In genomic region chr17:46013549-46013948, GRCm38 (mm10) we compare ENCODE assay signal across 31 mouse cellular contexts. TPM values are rescaled to one million over a fixed set of nuclear protein-coding genes. Genes with fewer than 3 reads are reported as not detected.
A peak's percentile ranks its signal among the peaks of the same experiment; 100 is the strongest.
DNase-seq lines count a peak whose midpoint lies in the region; ATAC-seq and TF ChIP-seq lines count a peak whose summit lies in the region.
"Had no signal": no experiment of that assay in that cellular context is flagged by ENCODE, and none has a peak within 500 bp of the region (broad histone marks: within the 10 kb centered on the region; RNA-seq: fewer than 3 reads in every experiment).

No protein-coding gene starts in this region.

- peak overlapping the region; percentile 87 for H3K27ac ChIP-seq in bone marrow, adult 2 months (ENCODE audit: control insufficient read depth, insufficient read depth, low read depth, low read length, poor library complexity)
- H3K27ac ChIP-seq in forebrain, embryonic 11.5 days (ENCODE audit: low read depth, low read length), result no peak overlapping the region
- H3K27ac ChIP-seq in thymus, adult 2 months (ENCODE audit: control insufficient read depth, insufficient read depth, low read length), result no peak overlapping the region
- H3K27ac ChIP-seq: embryonic facial prominence, embryonic 10.5 days; embryonic facial prominence, embryonic 15.5 days; forebrain, embryonic 13.5 days; heart, adult 2 months; heart, embryonic 13.5 days; hindbrain, embryonic 12.5 days; hindbrain, postnatal 0 days; intestine, embryonic 15.5 days had no signal

- H3K27me3 ChIP-seq in forebrain, embryonic 11.5 days (ENCODE audit: control insufficient read depth, insufficient read depth, low read length), result no peaks in the 10 kb centered on the region
- no peaks in the 10 kb centered on the region for H3K27me3 ChIP-seq in thymus, adult 2 months (ENCODE audit: control insufficient read depth, insufficient read depth, low read length)
- H3K27me3 ChIP-seq: embryonic facial prominence, embryonic 15.5 days; forebrain, embryonic 13.5 days; heart, embryonic 13.5 days; hindbrain, embryonic 12.5 days; intestine, embryonic 15.5 days had no signal

- peak; percentile 72 for DNase-seq in adrenal gland, postnatal 10 days
- DNase-seq in adrenal gland, adult 18-20 months (ENCODE audit: low spot score in 2 of 2), result no peak
- DNase-seq in 416B (ENCODE audit: low read depth), result peak; percentile 65
- DNase-seq in forebrain, embryonic 11.5 days (ENCODE audit: low spot score), result no peak
- DNase-seq in cerebellum, postnatal 10 days, result no peak
- no peak for DNase-seq in thymus, adult 2 months
- DNase-seq: cerebellum, adult 11-12 months; cerebellum, adult 9-11 months; gastrocnemius, postnatal 25 days; heart, adult 2 months; heart, postnatal 14 days; kidney, adult 2 months; kidney, postnatal 36 days; liver; lung, adult 18-20 months; lung, postnatal 4 days; midbrain, embryonic 14.5 days; right cerebral cortex, adult 18-20 months; spleen, adult 18-20 months; thymus, postnatal 4 days had no signal

- ATAC-seq in megakaryocyte, adult 5-6 weeks (ENCODE audit: poor library complexity, severe bottlenecking), result peak; percentile 92
- ATAC-seq in forebrain, embryonic 11.5 days (replicated peaks; ENCODE audit: low FRiP score), result no peak
- ATAC-seq: CD4-positive, CD25-positive, alpha-beta regulatory T cell, adult 4 months; forebrain, embryonic 13.5 days; hindbrain, postnatal 0 days; intestine, embryonic 15.5 days; lung, postnatal 0 days had no signal

- TF ChIP-seq POLR2A in bone marrow, adult 2 months (IDR thresholded peaks at IDR 0.05; ENCODE audit: borderline replicate concordance, control insufficient read depth, low read depth, low read length), result no peak
- no peak for TF ChIP-seq POLR2A in thymus, adult 2 months (IDR thresholded peaks at IDR 0.05; ENCODE audit: control insufficient read depth, extremely low read depth, insufficient read depth, low read length, poor library complexity)

- no peak overlapping the region for H3K9ac ChIP-seq in forebrain, embryonic 11.5 days (ENCODE audit: low read length)
- H3K9ac ChIP-seq: embryonic facial prominence, embryonic 15.5 days; forebrain, embryonic 13.5 days; heart, embryonic 13.5 days; hindbrain, embryonic 12.5 days; intestine, embryonic 15.5 days had no signal

- no peak overlapping the region for H3K4me2 ChIP-seq in forebrain, embryonic 11.5 days (ENCODE audit: low read depth, low read length, severe bottlenecking)
- H3K4me2 ChIP-seq: embryonic facial prominence, embryonic 15.5 days; forebrain, embryonic 13.5 days; heart, embryonic 13.5 days; hindbrain, embryonic 12.5 days; intestine, embryonic 15.5 days had no signal

- no peaks in the 10 kb centered on the region for H3K9me3 ChIP-seq in forebrain, embryonic 11.5 days (ENCODE audit: control insufficient read depth, low read length)
- H3K9me3 ChIP-seq: embryonic facial prominence, embryonic 10.5 days; embryonic facial prominence, embryonic 15.5 days; forebrain, embryonic 13.5 days; heart, embryonic 13.5 days; hindbrain, embryonic 12.5 days; intestine, embryonic 15.5 days had no signal

- 38% methylated on average over 15 of the region's 15 CpGs for WGBS in bone marrow, adult 2 months
- WGBS in forebrain, embryonic 11.5 days, result 91% methylated on average over 15 of the region's 15 CpGs
- WGBS in thymus, adult 2 months, result 88% methylated on average over 15 of the region's 15 CpGs

- TF ChIP-seq CTCF in bone marrow, adult 2 months (IDR thresholded peaks at IDR 0.05; ENCODE audit: control insufficient read depth, insufficient read depth, low read length), result no peak
- TF ChIP-seq CTCF in thymus, adult 2 months (IDR thresholded peaks at IDR 0.05; ENCODE audit: borderline replicate concordance, control insufficient read depth, extremely low read depth, insufficient read depth, low read length, poor library complexity), result no peak

- peaks cover 9% of the 10 kb centered on the region for H3K4me1 ChIP-seq in bone marrow, adult 2 months (ENCODE audit: control insufficient read depth, insufficient read depth, low read length)
- H3K4me1 ChIP-seq in forebrain, embryonic 11.5 days (replicated peaks; ENCODE audit: control insufficient read depth, insufficient read depth, low read length), result no peaks in the 10 kb centered on the region
- peaks cover 4% of the 10 kb centered on the region; the same call in 1 of the 2 replicates for H3K4me1 ChIP-seq in thymus, adult 2 months (replicated peaks; ENCODE audit: control insufficient read depth, insufficient read depth, low read length)
- H3K4me1 ChIP-seq: embryonic facial prominence, embryonic 10.5 days; embryonic facial prominence, embryonic 15.5 days; forebrain, embryonic 13.5 days; hindbrain, embryonic 12.5 days; intestine, embryonic 15.5 days had no signal

- peaks cover 7% of the 10 kb centered on the region; the same call in 1 of the 2 replicates for H3K36me3 ChIP-seq in forebrain, embryonic 11.5 days (ENCODE audit: control insufficient read depth, insufficient read depth, low read length)
- no peaks in the 10 kb centered on the region for H3K36me3 ChIP-seq in thymus, adult 2 months (ENCODE audit: control insufficient read depth, insufficient read depth, low read length)

- H3K4me3 ChIP-seq in bone marrow, adult 2 months (replicated peaks; ENCODE audit: control insufficient read depth, low read depth, low read length), result no peak overlapping the region
- no peak overlapping the region for H3K4me3 ChIP-seq in forebrain, embryonic 11.5 days (ENCODE audit: low read depth, low read length)
- H3K4me3 ChIP-seq in thymus, adult 2 months (ENCODE audit: control insufficient read depth, insufficient read depth, low read length), result no peak overlapping the region
- H3K4me3 ChIP-seq: embryonic facial prominence, embryonic 10.5 days; embryonic facial prominence, embryonic 15.5 days; forebrain, embryonic 13.5 days; heart, adult 2 months; heart, embryonic 13.5 days; hindbrain, embryonic 12.5 days; intestine, embryonic 15.5 days had no signal

RNA-seq across cellular contexts. Expression of gene Vegfa, which starts 18.6 kb away (rescaled TPM):
- total RNA-seq in adrenal gland, postnatal 10 days (2021), result 100 to 1,000 TPM; 305 to 366 TPM
- total RNA-seq in adrenal gland, adult 18-20 months (2021), result 100 to 1,000 TPM; 416 to 698 TPM
- polyA plus RNA-seq in bone marrow, adult 2 months (2011; ENCODE audit: insufficient read depth, insufficient read length, low replicate concordance, missing spikeins), result 18.2 and 18.8 TPM in 2 replicates
- total RNA-seq in megakaryocyte, adult 5-6 weeks (2015), result 5.6 and 9.1 TPM in 2 replicates
- 4.8 and 11.4 TPM in 2 replicates for total RNA-seq in megakaryocyte, adult 5-6 weeks (2017)
- polyA plus RNA-seq in forebrain, embryonic 11.5 days (2014; fragmentation: Nextera tagmentation; extraction: Ambion mirVana), result 2.9 and 3.3 TPM in 2 replicates
- polyA plus RNA-seq in thymus, adult 2 months (2012; rRNA removed), result 50.3 and 65.2 TPM in 2 replicates
- polyA plus RNA-seq: CD4-positive, CD25-positive, alpha-beta regulatory T cell, adult 4 months had no signal

Comparison
In these comparisons a context has a peak if more than half of its experiments do, and no peak if none do; other contexts are left out.
1. DNase-seq: peak in adrenal gland, postnatal 10 days (single experiment) and 416B (single experiment); none in adrenal gland, adult 18-20 months (0 of 2), forebrain, embryonic 11.5 days (single experiment), cerebellum, postnatal 10 days (0 of 2) and thymus, adult 2 months (single experiment).
2. RNA of gene Vegfa, which starts 18.6 kb away (total RNA-seq): 416 to 698 TPM in adrenal gland, adult 18-20 months and 305 to 366 TPM in adrenal gland, postnatal 10 days; 4.8 to 11.4 TPM in megakaryocyte, adult 5-6 weeks; every median in the first group is over 10 times any median in the second.